Mouse (Mus musculus): ENCODE measurements at regions not wholly inside any gene's neighbourhood (a gene's known extent, or its start where the extent isn't known, plus 50 kb on each side); places are given as distances from the start of the nearest gene placed in this dataset.

- CTCF ChIA-PET = no interaction called here
- POLR2A ChIA-PET = no interaction called here
Observed at GRCm38 (mm10) chr3:120934401-120934800, 237.1 kb downstream of the Rwdd3 start.

- ChIA-PET CTCF (no interaction called here), POLR2A (no interaction called here)
Observed at GRCm38 (mm10) chr3:120920351-120920750, 251.1 kb downstream of the Rwdd3 start.

- POLR2A ChIA-PET = interaction anchor here in 1 of 4 experiments (0.8 kb wide), 1 partner anchor 13 kb away, joined by 4 read pairs; no protein-coding TSS in a partner anchor
- CTCF ChIA-PET = no interaction called here
Observed at GRCm38 (mm10) chr3:120898931-120899330, 272.6 kb downstream of the Rwdd3 start.

- POLR2A ChIA-PET = interaction anchor here in 1 of 4 experiments (0.8 kb wide), 1 partner anchor 13 kb away, joined by 4 read pairs; no protein-coding TSS in a partner anchor
- CTCF ChIA-PET = no interaction called here
Observed at GRCm38 (mm10) chr3:120898258-120898657, 273.2 kb downstream of the Rwdd3 start.

GRCm38 (mm10) chr3:120897758-120898157, 273.7 kb downstream of the Rwdd3 start:
- POLR2A ChIA-PET = no interaction called here
- CTCF ChIA-PET = no interaction called here

- CTCF ChIA-PET = no interaction called here
- POLR2A ChIA-PET = no interaction called here
Observed at GRCm38 (mm10) chr3:120897221-120897620, 274.3 kb downstream of the Rwdd3 start.

GRCm38 (mm10) chr3:120886063-120886841, 285.2 kb downstream of the Rwdd3 start:
- ChIA-PET POLR2A (interaction anchor here in 1 of 4 experiments (1.2 kb wide), 1 partner anchor 12 kb away, joined by 4 read pairs; no protein-coding TSS in a partner anchor), CTCF (interaction anchor here in 1 of 4 experiments (0.6 kb wide), 1 partner anchor 11 kb away, joined by 3 read pairs; no protein-coding TSS in a partner anchor)

- ChIA-PET POLR2A (interaction anchor here in 2 of 4 experiments (0.6 to 1.2 kb wide), 2 partner anchors 13 to 592 kb away, joined by 3 to 4 read pairs; no protein-coding TSS in a partner anchor), CTCF (no interaction called here)
Observed at GRCm38 (mm10) chr3:120885401-120885800, 286.1 kb downstream of the Rwdd3 start.

- POLR2A ChIA-PET = no interaction called here
- CTCF ChIA-PET = interaction anchor here in 1 of 4 experiments (0.7 kb wide), 1 partner anchor 182 kb away, joined by 3 read pairs; no protein-coding TSS in a partner anchor
Observed at GRCm38 (mm10) chr3:120884189-120884588, 287.3 kb downstream of the Rwdd3 start.

- ChIA-PET CTCF (no interaction called here), POLR2A (no interaction called here)
Observed at GRCm38 (mm10) chr3:120883650-120884049, 287.8 kb downstream of the Rwdd3 start.

GRCm38 (mm10) chr3:120879409-120879808, 292.1 kb downstream of the Rwdd3 start:
- POLR2A ChIA-PET = interaction anchor here in 2 of 4 experiments (0.6 to 1.3 kb wide), 7 partner anchors 8 to 1394 kb away, joined by 3 to 7 read pairs (median 3); no protein-coding TSS in a partner anchor
- CTCF ChIA-PET = no interaction called here

GRCm38 (mm10) chr3:120875740-120876139, 295.8 kb downstream of the Rwdd3 start:
- ChIA-PET POLR2A (no interaction called here), CTCF (interaction anchor here in 1 of 4 experiments (0.7 kb wide), 1 partner anchor 10 kb away, joined by 3 read pairs; no protein-coding TSS in a partner anchor)

GRCm38 (mm10) chr3:120865036-120865435, 306.5 kb downstream of the Rwdd3 start:
- CTCF ChIA-PET = no interaction called here
- POLR2A ChIA-PET = no interaction called here

GRCm38 (mm10) chr3:120861641-120862040, 309.9 kb downstream of the Rwdd3 start:
- CTCF ChIA-PET = no interaction called here
- POLR2A ChIA-PET = no interaction called here

- CTCF ChIA-PET = interaction anchor here in 2 of 4 experiments (0.5 to 1.1 kb wide), 2 partner anchors 246 to 878 kb away, joined by 3 read pairs; no protein-coding TSS in a partner anchor
- POLR2A ChIA-PET = interaction anchor here in 1 of 4 experiments (1.0 kb wide), 1 partner anchor 14 kb away, joined by 3 read pairs; no protein-coding TSS in a partner anchor
Observed at GRCm38 (mm10) chr3:120858281-120858680, 313.2 kb downstream of the Rwdd3 start.

- CTCF ChIA-PET = no interaction called here
Observed at GRCm38 (mm10) chr3:120854322-120854721, 317.2 kb downstream of the Rwdd3 start.

GRCm38 (mm10) chr3:120843623-120844022, 327.9 kb downstream of the Rwdd3 start:
- CTCF ChIA-PET = interaction anchor here in 2 of 4 experiments (0.5 kb wide), 2 partner anchors 329 to 1453 kb away, joined by 3 read pairs; no protein-coding TSS in a partner anchor
- POLR2A ChIA-PET = interaction anchor here in 3 of 4 experiments (0.7 to 1.2 kb wide), 4 partner anchors 13 to 772 kb away, joined by 3 to 4 read pairs (median 3); no protein-coding TSS in a partner anchor

More at GRCm38 (mm10) chr3:120854322-120854721, 317.2 kb downstream of the Rwdd3 start:
- POLR2A ChIA-PET = no interaction called here

GRCm38 (mm10) chr3:120823536-120823935, 348.0 kb downstream of the Rwdd3 start:
- ChIA-PET POLR2A (interaction anchor here in 3 of 4 experiments (0.7 to 1.5 kb wide), 6 partner anchors 8 to 56 kb away, joined by 3 to 4 read pairs (median 3); no protein-coding TSS in a partner anchor), CTCF (no interaction called here)

GRCm38 (mm10) chr3:120811901-120812300, 359.6 kb downstream of the Rwdd3 start:
- ChIA-PET CTCF (no interaction called here), POLR2A (no interaction called here)

- POLR2A ChIA-PET = no interaction called here
- CTCF ChIA-PET = interaction anchor here in 1 of 4 experiments (0.6 kb wide), 1 partner anchor 294 kb away, joined by 3 read pairs; no protein-coding TSS in a partner anchor
Observed at GRCm38 (mm10) chr3:120810527-120810926, 361.0 kb downstream of the Rwdd3 start.
